Mouse (Mus musculus) liver, embryonic 11.5 days (tissue): ENCODE measurements around the gene Myt1l. TPM values are rescaled to one million over a fixed set of nuclear protein-coding genes. Genes with fewer than 3 reads are reported as not detected.

ENCODE experiments used
- ATAC-seq: fragments of 200-750 bp; cut with Nextera tagmentation; replicated peaks from 2 replicates; pipeline ENCODE4 v1.8.0; 2017; ENCODE audit warnings: moderate number of reproducible peaks, mild to moderate bottlenecking, moderate TSS enrichment, moderate library complexity; ENCODE audit not compliant: low FRiP score
- DNase-seq: peaks from one replicate; pipeline ENCODE4 v3.0.0-alpha.2; 2017; ENCODE audit warnings: low spot score
- H3K27ac ChIP-seq: fragments of 300-500 bp; sonication (generic); 2 replicates; pipeline ENCODE4 v1.5.1; 2014; ENCODE audit warnings: mild to moderate bottlenecking, low read depth, low read length, control low read depth
- H3K27me3 ChIP-seq: fragments of 300-500 bp; sonication (generic); replicated peaks from 2 replicates; pipeline ENCODE4 v1.6.1; 2014; ENCODE audit warnings: low read length, mixed read lengths; ENCODE audit not compliant: control insufficient read depth, insufficient read depth
- H3K36me3 ChIP-seq: fragments of 300-500 bp; sonication (generic); 2 replicates; pipeline ENCODE4 v1.6.1; 2014; ENCODE audit warnings: mild to moderate bottlenecking, low read length, moderate library complexity, mixed read lengths; ENCODE audit not compliant: control insufficient read depth, insufficient read depth
- H3K4me1 ChIP-seq: fragments of 300-500 bp; sonication (generic); replicated peaks from 2 replicates; pipeline ENCODE4 v1.6.1; 2014; ENCODE audit warnings: low read length, mixed read lengths; ENCODE audit not compliant: control insufficient read depth, insufficient read depth
- H3K4me2 ChIP-seq: fragments of 300-500 bp; sonication (generic); 2 replicates; pipeline ENCODE4 v1.6.1; 2014; ENCODE audit warnings: mild to moderate bottlenecking, control low read depth, moderate library complexity
- H3K4me3 ChIP-seq: fragments of 300-500 bp; sonication (generic); 2 replicates; pipeline ENCODE4 v1.5.1; 2014; ENCODE audit warnings: low read depth, low read length, control low read depth
- H3K9ac ChIP-seq: fragments of 300-500 bp; sonication (generic); 2 replicates; pipeline ENCODE4 v1.6.1; 2014; ENCODE audit warnings: low read depth, low read length, control low read depth
- H3K9me3 ChIP-seq: fragments of 300-500 bp; sonication (generic); 2 replicates; pipeline ENCODE4 v1.6.1; 2016; ENCODE audit warnings: low read length, inconsistent platforms, mixed read lengths; ENCODE audit not compliant: control insufficient read depth
- WGBS: fragments of 180-500 bp; shearing (Covaris S2); extraction: QIAGEN DNeasy Blood & Tissue Kit; methylation state at CpG from one replicate; pipeline ENCODE4 v1.1.7; 2014; 5-methylcytosine and 5-hydroxymethylcytosine counted together
- polyA plus RNA-seq: library from polyadenylated mRNA; unstranded; fragments of >200 nt; fragmentation: Nextera tagmentation; extraction: Ambion mirVana; gene quantifications from 2 replicates; pipeline ENCODE4 v1.2.1, GENCODE M21; 2014

Myt1l gene
- polyA plus RNA-seq, 1 experiment from 2014 or later = 0.44 TPM

GRCm38 (mm10) chr12:29555718-29556117 lies 27.5 kb downstream of the Myt1l start:
- ATAC-seq = no peak
- H3K9ac ChIP-seq = no peak overlapping the region
- H3K9me3 ChIP-seq = no peaks in the 10 kb centered on the region
- H3K4me2 ChIP-seq = no peak overlapping the region
- no peaks in the 10 kb centered on the region for H3K27me3 ChIP-seq
- WGBS = 73% methylated on average over 4 of the region's 4 CpGs
- H3K27ac ChIP-seq = no peak overlapping the region
- H3K36me3 ChIP-seq = no peaks in the 10 kb centered on the region
- no peak overlapping the region for H3K4me3 ChIP-seq
- no peak for DNase-seq
- H3K4me1 ChIP-seq = no peaks in the 10 kb centered on the region

DNA sequence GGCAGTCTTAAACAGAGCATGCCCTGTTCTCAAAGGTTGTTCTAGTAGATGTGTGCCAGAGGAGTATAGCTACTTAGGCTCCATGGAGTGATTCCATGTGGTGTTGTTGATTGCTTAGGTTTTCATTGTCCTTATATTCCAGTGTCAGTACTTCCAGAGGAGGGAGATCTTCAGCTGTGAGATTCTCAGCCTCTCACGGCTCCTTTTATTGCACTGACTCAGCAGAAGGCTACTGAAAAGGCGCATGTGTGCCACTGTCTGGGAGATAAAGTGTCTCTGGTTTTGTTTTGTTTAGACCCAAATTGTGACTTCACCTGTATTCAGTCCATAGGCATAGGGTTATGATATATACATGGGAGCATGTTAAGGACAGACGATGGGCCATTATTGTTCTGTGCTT lies 28.2 kb downstream of the Myt1l start:
- ATAC-seq = no peak
- Histone ChIP-seq H3K27me3 (no peaks in the 10 kb centered on the region), H3K9me3 (no peaks in the 10 kb centered on the region), H3K36me3 (no peaks in the 10 kb centered on the region), H3K4me3 (no peak overlapping the region), H3K4me1 (no peaks in the 10 kb centered on the region), H3K27ac (no peak overlapping the region), H3K9ac (no peak overlapping the region), H3K4me2 (no peak overlapping the region)
- 76% methylated on average over 3 of the region's 3 CpGs for WGBS
- DNase-seq = no peak

DNA sequence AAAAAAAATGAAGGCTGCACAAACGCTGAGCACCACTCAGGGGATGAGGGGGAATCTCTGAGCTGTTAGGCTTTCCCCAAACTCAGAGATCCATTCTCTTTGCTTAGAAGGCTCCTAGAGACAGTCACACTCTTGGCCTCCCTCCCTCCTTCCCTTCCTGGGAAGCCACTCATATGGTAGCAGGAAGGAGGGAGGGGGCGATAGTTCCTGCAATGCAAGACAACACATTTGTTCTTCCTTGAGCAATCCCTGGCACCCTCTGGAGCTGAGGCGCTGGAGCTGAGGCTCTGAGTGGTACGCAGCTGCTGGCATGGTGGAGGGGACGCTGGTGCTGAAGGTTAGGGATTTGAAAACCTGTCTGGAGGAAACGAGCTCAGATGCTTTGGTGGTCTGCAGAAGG lies 28.7 kb downstream of the Myt1l start:
- no peak for ATAC-seq
- H3K9ac ChIP-seq = no peak overlapping the region
- H3K36me3 ChIP-seq = no peaks in the 10 kb centered on the region
- H3K27ac ChIP-seq = no peak overlapping the region
- no peak overlapping the region for H3K4me2 ChIP-seq
- WGBS = 52% methylated on average over 6 of the region's 6 CpGs
- H3K9me3 ChIP-seq = no peaks in the 10 kb centered on the region
- H3K4me3 ChIP-seq = no peak overlapping the region
- no peak for DNase-seq
- no peaks in the 10 kb centered on the region for H3K4me1 ChIP-seq
- H3K27me3 ChIP-seq = no peaks in the 10 kb centered on the region

- Histone ChIP-seq H3K9me3 (no peaks in the 10 kb centered on the region), H3K36me3 (no peaks in the 10 kb centered on the region), H3K4me1 (no peaks in the 10 kb centered on the region), H3K4me3 (no peak overlapping the region), H3K27ac (no peak overlapping the region), H3K9ac (no peak overlapping the region), H3K4me2 (no peak overlapping the region), H3K27me3 (no peaks in the 10 kb centered on the region)
- no peak for ATAC-seq
- DNase-seq = no peak
- WGBS = 85% methylated on average over 5 of the region's 5 CpGs
Observed at GRCm38 (mm10) chr12:29559769-29560168, 31.6 kb downstream of the Myt1l start.

DNA sequence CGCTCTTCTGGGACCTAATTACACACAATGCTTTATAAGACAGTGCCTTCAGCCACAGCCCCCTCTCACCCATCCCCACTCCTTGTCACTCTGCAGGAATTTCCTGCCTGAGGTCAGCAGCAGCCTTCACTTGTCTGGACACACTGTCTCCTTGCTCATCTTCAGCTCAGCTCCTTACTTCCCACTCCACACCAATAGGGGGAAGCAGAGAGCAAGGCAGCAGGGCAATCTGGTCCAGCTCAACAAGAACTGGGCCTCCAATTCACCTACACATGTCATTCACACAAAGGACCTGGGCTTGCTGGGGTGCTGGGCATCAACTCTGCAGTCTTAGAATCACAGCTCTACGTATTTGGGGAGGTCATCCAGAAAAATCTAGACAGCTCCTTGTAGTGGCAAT lies 33.0 kb downstream of the Myt1l start:
- no peak overlapping the region for H3K4me2 ChIP-seq
- no peak overlapping the region for H3K9ac ChIP-seq
- no peak overlapping the region for H3K4me3 ChIP-seq
- no peaks in the 10 kb centered on the region for H3K36me3 ChIP-seq
- ATAC-seq (no peak), DNase-seq (no peak)
- no peaks in the 10 kb centered on the region for H3K4me1 ChIP-seq
- H3K9me3 ChIP-seq = no peaks in the 10 kb centered on the region
- H3K27ac ChIP-seq = no peak overlapping the region
- no peaks in the 10 kb centered on the region for H3K27me3 ChIP-seq
- WGBS = 81% methylated on average over 2 of the region's 2 CpGs

- WGBS = 61% methylated on average over 7 of the region's 7 CpGs
- ATAC-seq (no peak), DNase-seq (no peak)
- no peak overlapping the region for H3K4me3 ChIP-seq
- no peak overlapping the region for H3K27ac ChIP-seq
- no peaks in the 10 kb centered on the region for H3K9me3 ChIP-seq
- H3K9ac ChIP-seq = no peak overlapping the region
- H3K27me3 ChIP-seq = no peaks in the 10 kb centered on the region
- H3K4me1 ChIP-seq = no peaks in the 10 kb centered on the region
- H3K4me2 ChIP-seq = no peak overlapping the region
- no peaks in the 10 kb centered on the region for H3K36me3 ChIP-seq
Observed at GRCm38 (mm10) chr12:29569311-29569710, 41.1 kb downstream of the Myt1l start.

- Histone ChIP-seq H3K4me3 (no peak overlapping the region), H3K27me3 (no peaks in the 10 kb centered on the region), H3K9me3 (no peaks in the 10 kb centered on the region), H3K27ac (no peak overlapping the region), H3K9ac (no peak overlapping the region), H3K4me1 (no peaks in the 10 kb centered on the region), H3K36me3 (no peaks in the 10 kb centered on the region), H3K4me2 (no peak overlapping the region)
- DNase-seq = no peak
- ATAC-seq = no peak
- 82% methylated on average over 6 of the region's 6 CpGs for WGBS
Observed at GRCm38 (mm10) chr12:29570351-29570750, 42.2 kb downstream of the Myt1l start.

- Histone ChIP-seq H3K9me3 (no peaks in the 10 kb centered on the region), H3K27me3 (no peaks in the 10 kb centered on the region), H3K27ac (no peak overlapping the region), H3K4me1 (no peaks in the 10 kb centered on the region), H3K9ac (no peak overlapping the region), H3K4me2 (no peak overlapping the region), H3K36me3 (no peaks in the 10 kb centered on the region), H3K4me3 (no peak overlapping the region)
- WGBS = 87% methylated on average over 5 of the region's 5 CpGs
- DNase-seq (no peak), ATAC-seq (no peak)
Observed at GRCm38 (mm10) chr12:29571613-29572012, 43.4 kb downstream of the Myt1l start.

- ATAC-seq = no peak
- no peaks in the 10 kb centered on the region for H3K4me1 ChIP-seq
- 73% methylated on average over 1 of the region's 1 CpGs for WGBS
Observed at GRCm38 (mm10) chr12:29593787-29594186, 65.6 kb downstream of the Myt1l start.

More at GRCm38 (mm10) chr12:29593787-29594186, 65.6 kb downstream of the Myt1l start:
- DNase-seq = no peak
- Histone ChIP-seq H3K9ac (no peak overlapping the region), H3K27me3 (no peaks in the 10 kb centered on the region), H3K4me3 (no peak overlapping the region), H3K27ac (no peak overlapping the region), H3K36me3 (no peaks in the 10 kb centered on the region), H3K4me2 (no peak overlapping the region), H3K9me3 (no peaks in the 10 kb centered on the region)
